Mouse (Mus musculus): ENCODE measurements around the gene Fshr.

- TF ChIP-seq CTCF (IDR thresholded peaks at IDR 0.05; ENCODE audit: borderline replicate concordance, insufficient read depth, low read length) = no peak
- no peak for TF ChIP-seq POLR2A (IDR thresholded peaks at IDR 0.05; ENCODE audit: low read depth, low read length)
Measured at GRCm38 (mm10) chr17:89113944-89114343, 86.5 kb downstream of the Fshr start.

Measured in embryonic fibroblast, embryonic 13.5 days (primary cell).